10 mouse cellular contexts compared by ENCODE assay signal in the genomic region with DNA sequence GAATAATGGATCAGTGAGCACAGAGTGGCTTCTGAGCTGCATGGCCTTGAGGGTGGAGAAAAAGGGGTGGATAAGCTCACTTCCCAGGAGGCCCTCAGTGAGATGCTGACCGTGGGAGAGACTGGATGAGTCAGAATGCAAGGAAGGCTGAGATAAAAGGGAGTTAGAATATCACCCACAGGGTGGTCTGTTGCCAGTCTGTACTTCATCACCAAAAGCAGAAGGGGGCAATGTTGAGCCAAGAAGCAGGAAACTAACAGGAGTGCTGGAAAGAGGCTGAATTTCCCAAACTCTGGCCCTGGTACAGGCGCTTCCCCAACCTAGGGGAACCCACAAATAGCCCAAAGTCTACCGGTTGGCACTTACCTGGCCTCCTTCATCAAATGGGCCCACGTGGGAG. TPM values are rescaled to one million over a fixed set of nuclear protein-coding genes. Genes with fewer than 3 reads are reported as not detected.
A peak's percentile ranks its signal among the peaks of the same experiment; 100 is the strongest.
DNase-seq lines count a peak whose midpoint lies in the region; ATAC-seq and TF ChIP-seq lines count a peak whose summit lies in the region.
"Had no signal": no experiment of that assay in that cellular context is flagged by ENCODE, and none has a peak within 500 bp of the region (broad histone marks: within the 10 kb centered on the region; RNA-seq: fewer than 3 reads in every experiment).

No protein-coding gene starts in this region.

- H3K4me1 ChIP-seq in kidney, postnatal 0 days (replicated peaks; ENCODE audit: insufficient read depth, low read length): no peaks in the 10 kb centered on the region
- H3K4me1 ChIP-seq in kidney, embryonic 15.5 days: no peaks in the 10 kb centered on the region
- no peaks in the 10 kb centered on the region for H3K4me1 ChIP-seq in ES-E14 (ENCODE audit: control insufficient read depth in 2 of 2, insufficient read depth in 2 of 2, low read length in 2 of 2, poor library complexity in 1 of 2)
- H3K4me1 ChIP-seq: hindbrain, embryonic 15.5 days had no signal

- TF ChIP-seq CTCF in kidney, postnatal 0 days (IDR thresholded peaks at IDR 0.05; ENCODE audit: low read depth): peak; percentile 57

- H3K27ac ChIP-seq in kidney, postnatal 0 days: no peak overlapping the region
- H3K27ac ChIP-seq in kidney, embryonic 15.5 days: no peak overlapping the region
- no peak overlapping the region for H3K27ac ChIP-seq in ES-E14 (ENCODE audit: insufficient read depth, low read depth, low read length, poor library complexity, severe bottlenecking)
- H3K27ac ChIP-seq: hindbrain, embryonic 15.5 days had no signal

- no peak overlapping the region for H3K4me2 ChIP-seq in kidney, postnatal 0 days (ENCODE audit: low read length)
- H3K4me2 ChIP-seq in kidney, embryonic 15.5 days: no peak overlapping the region
- H3K4me2 ChIP-seq: hindbrain, embryonic 15.5 days had no signal

- no peaks in the 10 kb centered on the region for H3K9me3 ChIP-seq in kidney, postnatal 0 days (replicated peaks; ENCODE audit: low read length)
- H3K9me3 ChIP-seq in kidney, embryonic 15.5 days (replicated peaks): no peaks in the 10 kb centered on the region
- no peaks in the 10 kb centered on the region for H3K9me3 ChIP-seq in ES-E14 (ENCODE audit: control insufficient read depth, insufficient read depth, low read depth, low read length)
- H3K9me3 ChIP-seq: hindbrain, embryonic 15.5 days had no signal

- no peak for ATAC-seq in cerebellum, adult (ENCODE audit: insufficient number of reproducible peaks, low FRiP score, low TSS enrichment)
- no peak for ATAC-seq in kidney, postnatal 0 days (replicated peaks; ENCODE audit: low FRiP score, low read depth)
- no peak for ATAC-seq in kidney, embryonic 15.5 days (replicated peaks; ENCODE audit: low FRiP score)
- no peak for ATAC-seq in inflammation-experienced regulatory T-cells, adult 6 months

- peak; percentile 58 to 69 for DNase-seq in cerebellum, postnatal 10 days
- DNase-seq in kidney, postnatal 0 days (ENCODE audit: low spot score): peak; percentile 19
- peak; percentile 15 for DNase-seq in ES-E14 (ENCODE audit: low read depth, low spot score)
- peak; percentile 17 to 20 for DNase-seq in lung, postnatal 4 days
- DNase-seq in right cerebral cortex, postnatal 36 days (ENCODE audit: low spot score in 2 of 2): no peak
- DNase-seq: right cerebral cortex, adult 18-20 months had no signal

- no peak overlapping the region for H3K4me3 ChIP-seq in kidney, postnatal 0 days (replicated peaks; ENCODE audit: low read depth, low read length)
- no peak overlapping the region for H3K4me3 ChIP-seq in kidney, embryonic 15.5 days (replicated peaks)
- no peak overlapping the region for H3K4me3 ChIP-seq in ES-E14 (ENCODE audit: insufficient read depth in 1 of 2, low read depth in 1 of 2, low read length in 2 of 2, poor library complexity in 1 of 2, severe bottlenecking in 1 of 2)
- H3K4me3 ChIP-seq: hindbrain, embryonic 15.5 days had no signal

- in situ Hi-C loops in ES-E14 (cut with MboI; ENCODE audit: low sequenced_read_pairs in 2 of 2, unreplicated experiment in 2 of 2): no loop called here

- no peaks in the 10 kb centered on the region for H3K27me3 ChIP-seq in kidney, postnatal 0 days (ENCODE audit: insufficient read depth, low read length)
- H3K27me3 ChIP-seq in kidney, embryonic 15.5 days: no peaks in the 10 kb centered on the region
- H3K27me3 ChIP-seq: hindbrain, embryonic 15.5 days had no signal

- no peak overlapping the region for H3K9ac ChIP-seq in kidney, postnatal 0 days (ENCODE audit: low read depth, low read length)
- H3K9ac ChIP-seq in kidney, embryonic 15.5 days: no peak overlapping the region
- H3K9ac ChIP-seq in ES-E14 (ENCODE audit: insufficient read depth, low read depth, low read length, poor library complexity, severe bottlenecking): no peak overlapping the region
- H3K9ac ChIP-seq: hindbrain, embryonic 15.5 days had no signal

- H3K36me3 ChIP-seq in kidney, postnatal 0 days (ENCODE audit: insufficient read depth, low read length): peaks cover 18% of the 10 kb centered on the region; the same call in 1 of the 2 replicates
- H3K36me3 ChIP-seq in kidney, embryonic 15.5 days: peaks cover 28% of the 10 kb centered on the region
- peaks cover 30% of the 10 kb centered on the region; the same call in 1 of the 2 replicates for H3K36me3 ChIP-seq in ES-E14 (ENCODE audit: control insufficient read depth, insufficient read depth, low read length, poor library complexity, severe bottlenecking)

- WGBS in kidney, postnatal 0 days: 83% methylated on average over 4 of the region's 4 CpGs
- WGBS in kidney, embryonic 15.5 days: 81% methylated on average over 4 of the region's 4 CpGs

TF ChIP-seq in ES-E14, 5 proteins besides CTCF, POLR2A, EP300 and RAD21:
- TF ChIP-seq ZNF384 (IDR thresholded peaks at IDR 0.05; ENCODE audit: low read depth, low read length): no peak
- TF ChIP-seq ZC3H11A (IDR thresholded peaks at IDR 0.05; ENCODE audit: borderline replicate concordance, low read depth, low read length): peak; percentile 43; the same call in 1 of the 2 replicates

RNA-seq across cellular contexts. Expression of a gene that starts 42.5 kb away (rescaled TPM):
- 5.2 and 5.3 TPM in 2 replicates for polyA plus RNA-seq in kidney, postnatal 0 days (2015; fragmentation: Nextera tagmentation; extraction: Ambion mirVana)
- 7.0 and 8.0 TPM in 2 replicates for polyA plus RNA-seq in kidney, embryonic 15.5 days (2015; fragmentation: Nextera tagmentation; extraction: Ambion mirVana)
- total RNA-seq in ES-E14 (2012; rRNA removed): 13.2 and 17.6 TPM in 2 replicates
- 10 to 100 TPM in 2 of 3 experiments, 1 to 10 TPM in 1; 6.4 to 12.1 (median 10.7) TPM for polyA plus RNA-seq in inflammation-experienced regulatory T-cells, adult 6 months (2017; shearing (Covaris generic))

Comparison
In these comparisons a context has a peak if more than half of its experiments do, and no peak if none do; other contexts are left out.
1. DNase-seq: peak in cerebellum, postnatal 10 days (2 of 2), kidney, postnatal 0 days (single experiment), ES-E14 (single experiment) and lung, postnatal 4 days (2 of 2); none in right cerebral cortex, postnatal 36 days (0 of 2).